In the genomic region with DNA sequence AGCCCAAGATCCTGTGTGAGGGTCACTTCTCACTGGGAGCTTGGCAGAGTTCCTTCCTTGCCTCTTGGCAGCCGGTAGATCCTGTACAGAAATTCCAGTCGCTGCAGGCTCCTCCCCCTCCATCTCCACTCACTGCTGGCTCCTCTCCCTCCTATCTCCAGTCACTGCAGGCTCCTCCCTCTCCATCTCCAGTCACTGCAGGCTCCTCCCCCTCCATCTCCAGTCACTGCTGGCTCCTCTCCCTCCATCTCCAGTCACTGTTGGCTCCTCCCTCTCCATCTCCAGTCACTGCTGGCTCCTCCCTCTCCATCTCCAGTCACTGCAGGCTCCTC, we compare ENCODE assay signal across 8 mouse cellular contexts. TPM values are rescaled to one million over a fixed set of nuclear protein-coding genes. Genes with fewer than 3 reads are reported as not detected.
A peak's percentile ranks its signal among the peaks of the same experiment; 100 is the strongest.
DNase-seq lines count a peak whose midpoint lies in the region; ATAC-seq and TF ChIP-seq lines count a peak whose summit lies in the region.

No protein-coding gene starts in this region.

- WGBS in forebrain, embryonic 11.5 days: 2% methylated on average over 2 of the region's 2 CpGs
- 0% methylated on average over 2 of the region's 2 CpGs for WGBS in forebrain, embryonic 13.5 days
- 0% methylated on average over 2 of the region's 2 CpGs for WGBS in hindbrain, embryonic 16.5 days
- 6% methylated on average over 2 of the region's 2 CpGs for WGBS in thymus, adult 2 months

- H3K27me3 ChIP-seq in forebrain, embryonic 11.5 days (ENCODE audit: control insufficient read depth, insufficient read depth, low read length): no peaks in the 10 kb centered on the region
- no peaks in the 10 kb centered on the region for H3K27me3 ChIP-seq in forebrain, embryonic 13.5 days
- no peaks in the 10 kb centered on the region; the same call in 1 of the 2 replicates for H3K27me3 ChIP-seq in hindbrain, embryonic 16.5 days (replicated peaks; ENCODE audit: control insufficient read depth, insufficient read depth, low read length)
- no peaks in the 10 kb centered on the region for H3K27me3 ChIP-seq in thymus, adult 2 months (ENCODE audit: control insufficient read depth, insufficient read depth, low read length)

- no peaks in the 10 kb centered on the region for H3K9me3 ChIP-seq in forebrain, embryonic 11.5 days (ENCODE audit: control insufficient read depth, low read length)
- H3K9me3 ChIP-seq in forebrain, embryonic 13.5 days (replicated peaks): no peaks in the 10 kb centered on the region
- no peaks in the 10 kb centered on the region for H3K9me3 ChIP-seq in hindbrain, embryonic 16.5 days (ENCODE audit: control insufficient read depth, low read length)

- TF ChIP-seq POLR2A in thymus, adult 2 months (IDR thresholded peaks at IDR 0.05; ENCODE audit: control insufficient read depth, extremely low read depth, insufficient read depth, low read length, poor library complexity): no peak

- no peak overlapping the region for H3K4me3 ChIP-seq in forebrain, embryonic 11.5 days (ENCODE audit: low read depth, low read length)
- no peak overlapping the region for H3K4me3 ChIP-seq in forebrain, embryonic 13.5 days
- no peak overlapping the region for H3K4me3 ChIP-seq in hindbrain, embryonic 16.5 days (ENCODE audit: low read length)
- no peak overlapping the region for H3K4me3 ChIP-seq in thymus, adult 2 months (ENCODE audit: control insufficient read depth, insufficient read depth, low read length)

- no peaks in the 10 kb centered on the region for H3K4me1 ChIP-seq in forebrain, embryonic 11.5 days (replicated peaks; ENCODE audit: control insufficient read depth, insufficient read depth, low read length)
- peaks cover 14% of the 10 kb centered on the region; the same call in 1 of the 2 replicates for H3K4me1 ChIP-seq in forebrain, embryonic 13.5 days
- H3K4me1 ChIP-seq in hindbrain, embryonic 16.5 days (ENCODE audit: control insufficient read depth, insufficient read depth, low read depth, low read length): peaks cover 6% of the 10 kb centered on the region
- H3K4me1 ChIP-seq in thymus, adult 2 months (replicated peaks; ENCODE audit: control insufficient read depth, insufficient read depth, low read length): no peaks in the 10 kb centered on the region; the same call in 1 of the 2 replicates

- no peak for TF ChIP-seq CTCF in thymus, adult 2 months (IDR thresholded peaks at IDR 0.05; ENCODE audit: borderline replicate concordance, control insufficient read depth, extremely low read depth, insufficient read depth, low read length, poor library complexity)

- H3K36me3 ChIP-seq in forebrain, embryonic 11.5 days (ENCODE audit: control insufficient read depth, insufficient read depth, low read length): no peaks in the 10 kb centered on the region
- H3K36me3 ChIP-seq in forebrain, embryonic 13.5 days (ENCODE audit: poor library complexity, severe bottlenecking): no peaks in the 10 kb centered on the region
- H3K36me3 ChIP-seq in hindbrain, embryonic 16.5 days (ENCODE audit: control insufficient read depth, insufficient read depth, low read length): no peaks in the 10 kb centered on the region
- no peaks in the 10 kb centered on the region for H3K36me3 ChIP-seq in thymus, adult 2 months (ENCODE audit: control insufficient read depth, insufficient read depth, low read length)

- no peak overlapping the region for H3K27ac ChIP-seq in forebrain, embryonic 11.5 days (ENCODE audit: low read depth, low read length)
- H3K27ac ChIP-seq in forebrain, embryonic 13.5 days: no peak overlapping the region
- H3K27ac ChIP-seq in hindbrain, embryonic 16.5 days (ENCODE audit: low read depth, low read length): no peak overlapping the region
- H3K27ac ChIP-seq in thymus, adult 2 months (ENCODE audit: control insufficient read depth, insufficient read depth, low read length): no peak overlapping the region

- ATAC-seq in forebrain, embryonic 11.5 days (replicated peaks; ENCODE audit: low FRiP score): no peak
- ATAC-seq in forebrain, embryonic 13.5 days: no peak
- peak; percentile 40 for ATAC-seq in hindbrain, embryonic 16.5 days

- no peak overlapping the region for H3K9ac ChIP-seq in forebrain, embryonic 11.5 days (ENCODE audit: low read length)
- no peak overlapping the region for H3K9ac ChIP-seq in forebrain, embryonic 13.5 days
- H3K9ac ChIP-seq in hindbrain, embryonic 16.5 days (ENCODE audit: low read depth, low read length): no peak overlapping the region

- H3K4me2 ChIP-seq in forebrain, embryonic 11.5 days (ENCODE audit: low read depth, low read length, severe bottlenecking): no peak overlapping the region
- no peak overlapping the region; the same call in 1 of the 2 replicates for H3K4me2 ChIP-seq in forebrain, embryonic 13.5 days
- H3K4me2 ChIP-seq in hindbrain, embryonic 16.5 days (ENCODE audit: low read length): no peak overlapping the region; the same call in 1 of the 2 replicates

- DNase-seq in forebrain, embryonic 11.5 days (ENCODE audit: low spot score): peak; percentile 65
- peak; percentile 36 to 46 for DNase-seq in adrenal gland, postnatal 36 days
- peak; percentile 70 for DNase-seq in lung, postnatal 10 days
- no peak for DNase-seq in right cerebral cortex, postnatal 10 days (ENCODE audit: low spot score in 2 of 2)
- no peak for DNase-seq in thymus, adult 2 months
- no peak for DNase-seq in MN1 (ENCODE audit: low spot score)

RNA-seq across cellular contexts. Expression of a gene that starts 31.0 kb away (rescaled TPM):
- polyA plus RNA-seq in forebrain, embryonic 11.5 days (2014; fragmentation: Nextera tagmentation; extraction: Ambion mirVana): 6.1 and 6.2 TPM in 2 replicates
- 18.5 and 37.1 TPM in 2 replicates for polyA plus RNA-seq in forebrain, embryonic 13.5 days (2015; fragmentation: Nextera tagmentation; extraction: Ambion mirVana)
- 1 to 10 TPM; 1.1 to 2.0 TPM for total RNA-seq in adrenal gland, postnatal 36 days (2021)
- polyA plus RNA-seq in hindbrain, embryonic 16.5 days (2015; fragmentation: Nextera tagmentation; extraction: Ambion mirVana): 61.7 and 66.6 TPM in 2 replicates
- 51.8 and 59.6 TPM in 2 replicates for polyA plus RNA-seq in thymus, adult 2 months (2012; rRNA removed)

Comparison
In these comparisons a context has a peak if more than half of its experiments do, and no peak if none do; other contexts are left out.
1. DNase-seq: peak in forebrain, embryonic 11.5 days (single experiment), adrenal gland, postnatal 36 days (2 of 2) and lung, postnatal 10 days (single experiment); none in right cerebral cortex, postnatal 10 days (0 of 2), thymus, adult 2 months (single experiment) and MN1 (single experiment).